Mouse (Mus musculus): ENCODE measurements around the gene Kctd11. TPM values are rescaled to one million over a fixed set of nuclear protein-coding genes. Genes with fewer than 3 reads are reported as not detected.
"Not testable (repeated sequence)": the region's sequence is repeated elsewhere in the genome, so short reads cannot be mapped to it uniquely, and the experiment has no call there.

Gene Kctd11
- polyA plus RNA-seq (2016; fragmentation: Nextera tagmentation; extraction: Ambion mirVana) = 1.7 and 2.5 TPM in 2 replicates

DNA sequence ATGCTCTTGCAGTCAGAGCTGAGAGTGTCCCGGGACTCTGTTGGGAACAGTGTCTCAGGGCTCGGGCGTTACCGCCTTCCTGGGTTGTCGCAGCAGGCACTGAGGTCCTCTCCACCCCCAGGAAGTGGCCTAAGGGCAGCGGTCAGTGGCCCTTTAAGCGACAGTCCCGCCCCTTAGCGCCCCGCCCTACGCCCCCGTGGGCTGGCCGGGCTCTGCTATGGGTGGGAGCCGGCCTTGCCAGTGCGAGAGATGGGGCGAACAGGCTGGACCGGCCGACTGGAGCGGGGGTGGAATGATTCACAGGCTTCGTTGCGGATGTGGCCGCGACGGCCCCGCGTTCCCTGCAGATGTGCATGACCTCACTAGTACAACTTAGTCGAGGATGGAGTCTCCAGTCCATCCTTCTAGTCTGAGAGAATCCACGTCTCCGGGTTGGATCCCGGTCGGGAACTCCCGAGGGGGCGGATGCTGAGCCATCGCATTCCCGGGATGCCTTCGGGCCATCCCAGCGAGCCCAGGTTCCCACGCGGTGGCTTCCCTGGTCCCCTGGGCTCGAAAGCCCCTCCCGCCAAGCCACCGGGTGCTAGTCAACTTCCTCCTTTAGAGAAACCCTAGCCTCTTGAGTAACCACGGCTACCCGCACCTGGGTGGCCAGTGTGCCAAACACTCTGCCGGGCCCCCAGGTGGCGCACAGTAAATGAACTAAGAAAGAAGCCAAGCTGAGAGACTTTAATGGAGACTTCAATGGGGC lies at the start of gene Kctd11:
TSS of gene Kctd11 (minus strand) at position 554 of the 751 bp plus-strand sequence.
- Histone ChIP-seq H3K27ac (peak within 1 kb of the TSS; percentile 56), H3K4me1 (peaks cover 36% of the 10 kb centered on the region)
- under 1% methylated on average over 46 of the region's 46 CpGs for WGBS

DNA sequence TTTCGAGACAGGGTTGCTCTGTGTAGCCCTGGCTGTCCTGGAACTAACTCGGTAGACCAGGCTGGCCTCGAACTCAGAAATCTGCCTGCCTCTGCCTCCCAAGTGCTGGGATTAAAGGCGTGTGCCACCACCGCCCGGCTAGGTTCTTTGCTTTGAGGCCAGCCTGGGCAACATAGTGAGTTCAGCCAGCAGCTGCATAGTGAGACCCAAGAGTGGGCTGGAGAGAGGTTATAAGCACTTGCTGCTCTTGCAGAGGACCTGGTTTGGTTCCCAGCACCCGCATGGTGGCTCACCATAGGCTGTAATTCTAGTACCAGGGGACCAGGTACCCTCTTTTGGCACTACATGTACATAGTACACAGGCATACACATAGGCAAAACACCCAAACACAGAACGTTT lies 49.0 kb upstream of the Kctd11 start:
- H3K36me3 ChIP-seq (replicated peaks); H3K27ac ChIP-seq; H3K27me3 ChIP-seq; H3K4me1 ChIP-seq; H3K9me3 ChIP-seq; ATAC-seq (ENCODE audit: low FRiP score); H3K9ac ChIP-seq; H3K4me3 ChIP-seq (replicated peaks); H3K4me2 ChIP-seq: not testable (repeated sequence)
- WGBS = 87% methylated on average over 8 of the region's 8 CpGs

More for the DNA sequence above, at the start of gene Kctd11:
- peak within 1 kb of the TSS; percentile 43 for H3K4me3 ChIP-seq (replicated peaks)
- ATAC-seq (ENCODE audit: low FRiP score) = peak; percentile 69
- H3K9ac ChIP-seq = peak within 1 kb of the TSS; percentile 48
- peak within 1 kb of the TSS; percentile 69 for H3K4me2 ChIP-seq
- H3K27me3 ChIP-seq = peaks cover 31% of the 10 kb centered on the region
- H3K36me3 ChIP-seq (replicated peaks) = no peaks in the 10 kb centered on the region
- H3K9me3 ChIP-seq = no peaks in the 10 kb centered on the region

DNA sequence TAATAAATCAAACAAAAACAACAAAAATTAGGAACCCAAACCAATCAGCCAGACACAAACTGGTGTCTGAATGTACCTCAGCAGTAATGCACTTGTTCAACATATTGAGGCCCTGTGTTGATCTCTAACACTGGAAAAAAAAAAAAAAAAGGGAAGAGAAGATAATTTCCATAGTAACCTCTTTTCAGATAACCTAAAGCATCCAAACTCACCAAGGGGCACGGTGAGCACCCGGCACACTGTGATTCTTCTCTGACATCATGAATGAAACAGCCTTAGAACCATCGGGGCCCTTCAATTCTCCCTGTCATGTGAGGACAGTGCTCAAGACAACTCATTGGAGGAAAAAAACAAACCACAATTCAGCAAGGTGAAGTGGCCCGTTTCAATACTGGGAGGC lies 48.5 kb upstream of the Kctd11 start:
- Histone ChIP-seq H3K4me2 (no peak overlapping the region), H3K27me3 (0 out of 2 replicates have a peak, but pooled peaks cover 2% of the 10 kb centered on the region), H3K9me3 (no peaks in the 10 kb centered on the region), H3K4me1 (0 out of 2 replicates have a peak, but pooled peaks cover 2% of the 10 kb centered on the region), H3K9ac (no peak overlapping the region), H3K27ac (no peak overlapping the region), H3K36me3 (replicated peaks) (no peaks in the 10 kb centered on the region), H3K4me3 (replicated peaks) (no peak overlapping the region)
- no peak for ATAC-seq (ENCODE audit: low FRiP score)
- 85% methylated on average over 4 of the region's 4 CpGs for WGBS

DNA sequence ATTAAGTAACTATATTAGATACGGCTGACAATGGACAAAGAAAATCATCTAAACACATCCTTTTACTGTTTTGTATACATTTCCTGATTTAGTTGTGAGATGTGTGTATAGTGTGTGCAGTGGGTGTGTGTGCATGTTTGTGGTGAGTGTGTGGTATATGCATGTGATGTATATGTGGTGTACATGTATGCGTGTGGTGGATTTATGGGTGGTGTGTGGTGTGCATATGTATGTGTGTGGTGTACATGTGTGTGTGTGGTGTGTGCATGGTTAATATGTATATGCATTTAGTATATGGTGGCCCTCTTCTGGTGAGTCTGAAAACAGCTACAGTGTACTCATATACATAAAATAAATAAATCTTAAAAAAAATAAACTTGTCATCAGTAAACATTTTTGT lies 46.3 kb upstream of the Kctd11 start:
- no peak for ATAC-seq (ENCODE audit: low FRiP score)
- no peak overlapping the region for H3K4me2 ChIP-seq
- H3K9me3 ChIP-seq = no peaks in the 10 kb centered on the region
- no peaks in the 10 kb centered on the region for H3K27me3 ChIP-seq
- peaks cover under 1% of the 10 kb centered on the region; the same call in 1 of the 2 replicates for H3K4me1 ChIP-seq
- no peak overlapping the region for H3K27ac ChIP-seq
- 94% methylated on average over 2 of the region's 2 CpGs for WGBS
- H3K9ac ChIP-seq = no peak overlapping the region
- H3K36me3 ChIP-seq (replicated peaks) = no peaks in the 10 kb centered on the region
- H3K4me3 ChIP-seq (replicated peaks) = no peak overlapping the region

DNA sequence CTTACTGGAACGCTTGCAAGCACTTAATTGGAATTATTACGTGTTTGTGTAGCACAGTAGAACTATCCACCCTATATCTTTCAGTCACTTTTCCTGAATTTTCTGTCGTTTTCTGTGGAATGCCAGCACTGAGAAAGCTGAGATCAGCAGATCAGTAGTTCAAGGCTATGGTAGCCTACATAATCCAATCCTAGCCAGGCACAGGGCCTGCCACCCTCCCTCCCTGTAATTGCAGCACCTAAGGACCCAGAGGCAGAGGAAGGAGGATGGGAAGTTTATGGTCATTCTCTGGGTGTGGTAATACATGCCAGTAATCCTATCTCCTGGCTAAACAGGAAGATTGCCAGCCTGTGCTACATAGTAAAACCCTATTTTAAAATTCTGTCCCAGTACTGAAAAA lies 41.6 kb upstream of the Kctd11 start:
- Histone ChIP-seq H3K9me3 (no peaks in the 10 kb centered on the region), H3K4me3 (replicated peaks) (no peak overlapping the region), H3K4me2 (0 out of 2 replicates have a peak overlapping the region, but pooled peaks have one; percentile 92), H3K27ac (peak overlapping the region; percentile 94; the same call in 1 of the 2 replicates), H3K9ac (peak overlapping the region; percentile 99; the same call in 1 of the 2 replicates), H3K4me1 (peaks cover 19% of the 10 kb centered on the region), H3K36me3 (replicated peaks) (peaks cover 16% of the 10 kb centered on the region), H3K27me3 (no peaks in the 10 kb centered on the region)
- ATAC-seq (ENCODE audit: low FRiP score) = no peak
- 70% methylated on average over 3 of the region's 3 CpGs for WGBS

DNA sequence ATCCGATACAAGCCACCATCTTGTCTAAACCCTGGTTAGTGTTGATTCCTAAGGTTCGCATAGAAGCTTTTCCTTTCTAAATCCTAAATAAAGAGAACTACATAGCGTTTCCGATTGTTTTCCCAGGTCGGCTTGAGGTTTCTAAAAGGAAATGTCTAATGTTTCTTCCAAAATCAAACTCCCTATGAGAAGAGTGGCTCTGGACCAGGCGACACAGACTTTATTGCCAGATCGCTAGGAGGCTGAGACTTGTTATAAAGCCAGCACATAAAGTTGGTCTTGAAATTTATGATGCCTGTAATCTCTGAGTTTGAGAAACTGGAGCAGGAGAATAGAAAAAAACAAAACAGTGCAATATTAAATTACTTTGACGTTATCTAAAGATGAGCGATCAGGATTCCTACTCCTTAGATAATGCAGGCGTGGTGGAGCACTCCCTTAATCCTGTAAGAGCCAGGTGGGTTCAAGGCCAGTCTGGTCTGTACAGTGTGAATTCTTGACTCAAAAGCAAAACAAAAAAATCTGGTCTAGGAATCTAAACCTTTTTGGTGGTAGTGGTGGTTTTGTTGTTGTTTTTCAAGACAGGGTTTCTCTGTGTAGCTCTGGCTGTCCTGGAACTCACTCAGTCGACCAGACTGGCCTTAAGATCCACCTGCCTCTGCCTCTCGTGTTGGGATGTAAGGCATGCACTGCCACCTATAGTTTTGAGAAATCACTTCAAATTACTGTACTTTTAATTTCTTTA lies 41.0 kb upstream of the Kctd11 start:
- Histone ChIP-seq H3K36me3 (replicated peaks) (peaks cover 22% of the 10 kb centered on the region), H3K4me1 (peaks cover 19% of the 10 kb centered on the region), H3K4me2 (peak overlapping the region; percentile 92), H3K27me3 (no peaks in the 10 kb centered on the region), H3K27ac (peak overlapping the region; percentile 94), H3K9me3 (no peaks in the 10 kb centered on the region), H3K9ac (peak overlapping the region; percentile 99), H3K4me3 (replicated peaks) (peak overlapping the region; percentile 100)
- whole genome bisulfite sequencing = 4% methylated on average over 12 of the region's 12 CpGs
- ATAC-seq (ENCODE audit: low FRiP score) = no peak

DNA sequence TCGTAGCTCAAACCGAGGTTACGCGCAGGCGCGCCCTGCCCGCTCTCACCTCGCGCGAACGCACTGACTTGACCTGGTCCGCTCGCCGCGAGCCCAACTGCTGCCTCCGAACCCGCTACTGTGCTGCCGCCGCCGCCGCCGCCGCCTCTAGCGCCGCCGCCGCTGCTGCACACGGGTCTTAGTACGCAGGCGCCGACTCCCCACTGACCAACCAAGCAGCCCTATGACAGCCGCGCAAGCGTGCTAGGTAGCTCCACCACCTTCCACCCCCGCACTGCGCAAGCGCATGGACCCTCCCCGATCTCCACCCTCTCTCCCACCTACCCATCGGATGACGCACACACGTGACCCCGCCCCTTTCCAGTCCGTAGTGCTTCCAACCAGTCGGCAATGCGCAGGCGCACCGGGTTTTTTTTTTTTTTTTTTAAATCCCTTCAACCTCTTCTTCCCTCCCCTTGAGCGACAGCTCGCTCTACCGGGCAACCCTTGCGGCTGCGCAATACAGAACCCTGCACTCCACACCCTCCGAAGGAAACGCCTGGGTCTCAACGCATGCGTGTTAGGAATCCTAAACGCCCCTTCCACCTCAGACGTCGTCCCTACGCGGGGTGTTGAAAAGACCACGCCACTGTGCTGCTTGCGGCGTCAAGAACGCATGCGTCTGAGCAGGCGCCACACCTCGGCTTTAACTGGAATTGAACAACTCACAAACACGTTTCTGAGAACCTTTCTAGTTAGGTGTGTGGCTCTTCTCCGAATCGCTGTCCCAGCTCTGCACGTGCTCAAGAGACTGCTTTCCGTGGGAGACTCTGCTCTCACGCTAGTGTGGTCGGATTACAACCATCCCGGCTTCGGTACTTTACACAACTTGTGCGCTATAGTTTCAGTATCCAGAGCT lies 40.2 kb upstream of the Kctd11 start, which contains the start of gene Eif5a:
TSS of gene Eif5a (minus strand) at position 845 of the 898 bp plus-strand sequence.
- under 1% methylated on average over 78 of the region's 78 CpGs for WGBS
- Histone ChIP-seq H3K4me3 (replicated peaks) (peak within 1 kb of the TSS; percentile 100), H3K36me3 (replicated peaks) (peaks cover 30% of the 10 kb centered on the region), H3K27ac (peak within 1 kb of the TSS; percentile 94), H3K27me3 (no peaks in the 10 kb centered on the region), H3K9ac (peak within 1 kb of the TSS; percentile 99), H3K4me2 (peak within 1 kb of the TSS; percentile 92), H3K9me3 (no peaks in the 10 kb centered on the region), H3K4me1 (peaks cover 19% of the 10 kb centered on the region)
- ATAC-seq (ENCODE audit: low FRiP score) = peak; percentile 96

DNA sequence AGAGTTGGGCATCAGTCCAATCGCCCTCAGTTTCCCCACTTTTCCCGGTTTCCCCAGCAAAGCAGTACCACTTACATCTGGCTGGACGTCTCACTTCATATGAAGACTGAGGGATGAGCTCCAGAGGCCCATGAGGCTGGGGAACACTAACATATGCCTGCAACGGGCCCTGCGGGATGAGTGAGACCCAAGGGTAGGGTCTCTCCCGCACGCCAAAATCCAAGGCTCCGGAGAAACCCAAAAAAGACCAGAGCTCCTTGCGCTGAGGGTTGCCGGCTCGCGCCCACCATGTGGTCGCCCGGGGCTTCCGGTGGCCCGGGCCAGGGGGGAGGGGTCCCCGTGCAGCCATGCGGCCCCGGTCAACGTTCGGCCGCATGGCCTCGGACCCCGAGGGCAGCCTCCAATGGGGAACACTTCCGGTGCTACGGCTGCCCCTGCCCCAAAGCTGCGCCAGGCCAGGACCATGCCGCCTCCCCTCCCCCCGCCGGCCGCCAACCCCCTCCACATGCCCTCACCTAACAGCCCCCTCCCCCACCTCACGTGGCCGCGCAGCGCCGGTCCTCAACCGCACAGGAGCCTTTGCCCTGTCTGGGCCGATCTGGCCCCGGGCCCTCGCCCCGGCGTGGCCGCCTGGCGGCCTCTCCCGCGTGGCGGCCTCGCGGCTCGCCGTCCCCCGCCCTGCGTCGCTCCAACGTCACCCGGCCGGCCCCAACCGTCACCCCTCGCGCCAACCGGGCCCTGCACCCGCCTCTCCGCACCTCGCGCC lies 39.2 kb upstream of the Kctd11 start:
- Histone ChIP-seq H3K9me3 (no peaks in the 10 kb centered on the region), H3K27ac (peak overlapping the region; percentile 94), H3K36me3 (replicated peaks) (peaks cover 40% of the 10 kb centered on the region), H3K4me1 (peaks cover 27% of the 10 kb centered on the region), H3K4me3 (replicated peaks) (peak overlapping the region; percentile 100), H3K4me2 (peak overlapping the region; percentile 92), H3K9ac (peak overlapping the region; percentile 99), H3K27me3 (no peaks in the 10 kb centered on the region)
- 0% methylated on average over 61 of the region's 65 CpGs for WGBS
- peak; percentile 45 for ATAC-seq (ENCODE audit: low FRiP score)

DNA sequence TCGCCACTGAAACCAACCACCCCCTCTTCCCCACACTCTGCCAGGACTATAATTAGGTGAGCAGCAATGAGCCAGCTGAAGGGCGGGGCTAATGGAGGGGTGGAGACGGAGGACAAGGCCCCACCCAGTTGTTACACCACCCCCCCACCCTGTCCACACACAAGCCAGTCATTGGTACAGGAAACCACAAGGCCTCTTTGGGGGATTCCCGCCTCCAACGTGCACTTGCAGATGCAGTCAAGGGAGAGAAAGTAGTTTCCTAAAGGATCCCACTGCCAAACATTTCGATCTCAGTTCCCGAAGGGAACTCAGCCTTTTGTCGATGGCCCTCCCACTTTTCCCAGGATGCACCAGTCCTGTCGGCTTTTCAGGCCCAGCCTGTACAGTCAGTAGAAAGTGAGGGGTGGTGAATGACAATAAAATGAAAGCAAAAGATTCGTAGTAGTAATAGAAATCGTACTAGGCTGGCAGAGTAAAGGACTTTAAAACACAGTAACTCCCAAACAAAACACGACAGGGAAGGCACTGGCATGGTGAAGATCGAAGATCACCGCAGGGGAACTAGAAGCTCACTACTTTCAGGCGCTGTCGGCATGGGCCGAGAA lies 38.6 kb upstream of the Kctd11 start:
- H3K9me3 ChIP-seq = no peaks in the 10 kb centered on the region
- H3K36me3 ChIP-seq (replicated peaks) = peaks cover 46% of the 10 kb centered on the region
- under 1% methylated on average over 17 of the region's 17 CpGs for WGBS
- peak overlapping the region; percentile 99 for H3K9ac ChIP-seq
- H3K4me2 ChIP-seq = peak overlapping the region; percentile 92
- H3K27me3 ChIP-seq = no peaks in the 10 kb centered on the region
- peaks cover 34% of the 10 kb centered on the region for H3K4me1 ChIP-seq
- H3K4me3 ChIP-seq (replicated peaks) = peak overlapping the region; percentile 100
- H3K27ac ChIP-seq = peak overlapping the region; percentile 94
- ATAC-seq (ENCODE audit: low FRiP score) = no peak

DNA sequence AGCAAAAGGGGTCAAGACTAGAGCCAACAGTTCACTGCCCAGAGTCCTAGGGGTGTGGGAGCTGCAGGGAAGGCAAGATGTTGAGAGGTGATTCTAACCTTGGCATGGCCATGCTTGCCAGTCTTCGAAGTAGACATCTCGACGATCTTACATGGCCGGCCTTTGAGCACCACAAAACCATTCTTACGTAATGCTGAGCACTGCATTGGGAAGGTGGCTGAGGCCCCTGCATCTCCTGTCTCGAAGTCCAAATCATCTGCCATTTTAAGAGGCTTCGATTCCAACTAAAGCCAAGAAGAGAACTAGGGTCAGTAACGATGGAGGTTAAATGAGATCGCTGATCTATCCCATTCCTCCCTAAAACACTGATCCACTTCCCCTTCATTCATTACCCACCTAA lies 37.8 kb upstream of the Kctd11 start:
- ATAC-seq (ENCODE audit: low FRiP score) = no peak
- H3K9ac ChIP-seq = peak overlapping the region; percentile 99; the same call in 1 of the 2 replicates
- H3K4me1 ChIP-seq = peaks cover 40% of the 10 kb centered on the region
- 83% methylated on average over 9 of the region's 9 CpGs for WGBS
- no peak overlapping the region for H3K27ac ChIP-seq
- H3K9me3 ChIP-seq = no peaks in the 10 kb centered on the region
- peaks cover 47% of the 10 kb centered on the region for H3K36me3 ChIP-seq (replicated peaks)
- H3K27me3 ChIP-seq = no peaks in the 10 kb centered on the region
- H3K4me3 ChIP-seq (replicated peaks) = peak overlapping the region; percentile 100
- peak overlapping the region; percentile 92 for H3K4me2 ChIP-seq

DNA sequence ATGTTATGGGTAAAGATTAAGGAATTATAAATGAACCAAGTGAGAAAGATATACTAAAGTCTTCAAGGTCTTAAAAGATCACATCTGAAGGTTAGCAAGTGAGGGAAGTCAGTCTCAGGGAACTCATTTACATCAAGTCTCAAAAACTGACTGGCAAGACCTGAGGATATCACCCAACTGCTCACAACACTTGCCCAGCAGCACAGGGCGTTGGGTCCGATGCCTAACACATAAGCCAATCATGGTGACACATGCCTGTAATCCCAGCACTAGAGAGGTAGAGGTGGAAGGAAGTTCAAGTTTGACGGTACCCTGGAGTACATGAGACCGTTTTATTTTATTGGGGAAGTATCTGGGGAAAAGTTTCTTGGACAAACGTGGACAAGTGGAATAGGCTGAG lies 36.9 kb upstream of the Kctd11 start:
- peaks cover 51% of the 10 kb centered on the region for H3K36me3 ChIP-seq (replicated peaks)
- WGBS = 89% methylated on average over 5 of the region's 5 CpGs
- H3K9me3 ChIP-seq = no peaks in the 10 kb centered on the region
- H3K4me3 ChIP-seq (replicated peaks) = no peak overlapping the region
- peaks cover 45% of the 10 kb centered on the region for H3K4me1 ChIP-seq
- H3K27ac ChIP-seq = no peak overlapping the region
- no peak overlapping the region for H3K9ac ChIP-seq
- no peak overlapping the region for H3K4me2 ChIP-seq
- H3K27me3 ChIP-seq = no peaks in the 10 kb centered on the region
- ATAC-seq (ENCODE audit: low FRiP score) = no peak
